Mouse (Mus musculus) liver, embryonic 14.5 days (tissue): ENCODE results near the gene Nr1h4.

Source experiments
- CTCF ChIP-seq: IDR thresholded peaks from 2 replicates; pipeline ENCODE4 v1.5.1; 2016; ENCODE audit warnings: antibody characterized with exemption, low read depth, control low read depth
- EP300 ChIP-seq: IDR thresholded peaks from 2 replicates; pipeline ENCODE4 v1.6.1; 2016; ENCODE audit warnings: antibody characterized with exemption, low read depth

- TF ChIP-seq CTCF (no peak), EP300 (no peak)
Observed at GRCm38 (mm10) chr10:89506479-89506878, 26.9 kb downstream of the Nr1h4 start.
